Mouse (Mus musculus) WW6 (cell line): ENCODE data around the gene Plekhj1.
"Not testable (repeated sequence)": the region's sequence is repeated elsewhere in the genome, so short reads cannot be mapped to it uniquely, and the experiment has no call there.

Experiments
- DNase-seq: peaks from one replicate; pipeline ENCODE4 v3.0.0-alpha.2; 2013; ENCODE audit warnings: low read depth, low spot score

Plekhj1 gene

GRCm38 (mm10) chr10:80826151-80827062 is 28.0 kb upstream of the Plekhj1 start, which contains the start of gene Oaz1:
Gene Oaz1, plus strand, starts transcription at chr10:80826656.
- DNase-seq = peak; percentile 98

GRCm38 (mm10) chr10:80824827-80825226 is 26.4 kb upstream of the Plekhj1 start:
- DNase-seq = no peak

GRCm38 (mm10) chr10:80823847-80824643 is 25.6 kb upstream of the Plekhj1 start:
- no peak for DNase-seq

- DNase-seq = no peak
Observed at GRCm38 (mm10) chr10:80823316-80823715, 24.9 kb upstream of the Plekhj1 start.

GRCm38 (mm10) chr10:80822528-80822927 is 24.1 kb upstream of the Plekhj1 start:
- DNase-seq = no peak

- DNase-seq = no peak
Observed at GRCm38 (mm10) chr10:80821991-80822390, 23.6 kb upstream of the Plekhj1 start.

- no peak for DNase-seq
Observed at GRCm38 (mm10) chr10:80819406-80819805, 21.0 kb upstream of the Plekhj1 start.

- DNase-seq = no peak
Observed at GRCm38 (mm10) chr10:80818599-80819281, 20.3 kb upstream of the Plekhj1 start.

- DNase-seq = not testable (repeated sequence)
Observed at GRCm38 (mm10) chr10:80817955-80818354, 19.5 kb upstream of the Plekhj1 start.

GRCm38 (mm10) chr10:80817164-80817563 is 18.7 kb upstream of the Plekhj1 start:
- DNase-seq = no peak

- not testable (repeated sequence) for DNase-seq
Observed at GRCm38 (mm10) chr10:80816303-80816702, 17.9 kb upstream of the Plekhj1 start.

- no peak for DNase-seq
Observed at GRCm38 (mm10) chr10:80814800-80815199, 16.4 kb upstream of the Plekhj1 start.

GRCm38 (mm10) chr10:80813366-80813765 is 14.9 kb upstream of the Plekhj1 start, which contains the start of gene Jsrp1:
Gene Jsrp1, minus strand, starts transcription at chr10:80813498.
- DNase-seq = no peak

GRCm38 (mm10) chr10:80812391-80813041 is 14.1 kb upstream of the Plekhj1 start:
- DNase-seq = no peak

GRCm38 (mm10) chr10:80810084-80810483 is 11.7 kb upstream of the Plekhj1 start:
- no peak for DNase-seq

- DNase-seq = no peak
Observed at GRCm38 (mm10) chr10:80808985-80809632, 10.7 kb upstream of the Plekhj1 start.

GRCm38 (mm10) chr10:80808099-80808984 is 9.9 kb upstream of the Plekhj1 start:
- no peak for DNase-seq

- no peak for DNase-seq
Observed at GRCm38 (mm10) chr10:80807057-80807627, 8.7 kb upstream of the Plekhj1 start.

GRCm38 (mm10) chr10:80806341-80807056 is 8.1 kb upstream of the Plekhj1 start:
- no peak for DNase-seq
